Mouse (Mus musculus) frontal cortex, postnatal 36 days (tissue): ENCODE results near the gene Snapc1.

Source experiments
- DNase-seq, 2 experiments: peaks; one replicate each; pipeline ENCODE4 v3.0.0; 2022; ENCODE audit warnings: low spot score in 2 of 2

The Snapc1 gene

DNA sequence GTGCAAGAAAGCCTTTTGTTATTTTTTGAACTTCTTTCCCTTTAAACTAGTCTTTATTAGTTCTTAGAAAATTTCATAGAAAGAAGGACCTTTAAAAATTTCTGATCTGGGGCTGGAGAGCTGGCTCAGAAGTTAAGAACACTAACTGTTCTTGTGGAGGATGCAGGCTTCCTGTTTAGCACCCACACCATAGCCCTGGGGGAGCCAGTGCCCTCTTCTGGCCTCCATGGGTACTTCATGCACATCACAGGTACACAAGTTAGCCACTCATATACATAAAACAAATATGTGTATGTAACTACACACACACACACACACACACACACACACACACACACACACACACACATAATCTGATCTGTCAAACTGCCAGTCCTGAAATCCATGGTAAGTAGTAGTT is 25.3 kb downstream of the Snapc1 start:
- DNase-seq: no peak

DNA sequence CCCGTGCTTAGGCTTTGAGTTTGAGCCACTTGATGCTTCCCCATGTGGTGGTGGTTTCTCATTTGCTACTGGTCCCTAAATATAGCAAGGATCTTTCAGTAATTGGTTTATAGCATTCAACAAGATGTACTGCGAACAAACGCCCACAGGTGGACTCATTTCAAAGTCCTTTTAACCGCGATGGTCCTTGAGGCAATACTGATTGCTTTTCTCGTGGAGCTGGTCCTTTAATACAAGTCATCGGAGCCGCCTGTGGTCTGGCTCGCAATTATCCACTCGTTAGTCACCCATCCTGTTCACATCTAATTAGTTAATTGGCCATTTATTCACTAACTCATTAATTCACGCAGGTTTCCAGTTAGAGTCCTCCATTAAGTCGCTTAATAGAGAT is 32.6 kb downstream of the Snapc1 start:
- no peak for DNase-seq

DNA sequence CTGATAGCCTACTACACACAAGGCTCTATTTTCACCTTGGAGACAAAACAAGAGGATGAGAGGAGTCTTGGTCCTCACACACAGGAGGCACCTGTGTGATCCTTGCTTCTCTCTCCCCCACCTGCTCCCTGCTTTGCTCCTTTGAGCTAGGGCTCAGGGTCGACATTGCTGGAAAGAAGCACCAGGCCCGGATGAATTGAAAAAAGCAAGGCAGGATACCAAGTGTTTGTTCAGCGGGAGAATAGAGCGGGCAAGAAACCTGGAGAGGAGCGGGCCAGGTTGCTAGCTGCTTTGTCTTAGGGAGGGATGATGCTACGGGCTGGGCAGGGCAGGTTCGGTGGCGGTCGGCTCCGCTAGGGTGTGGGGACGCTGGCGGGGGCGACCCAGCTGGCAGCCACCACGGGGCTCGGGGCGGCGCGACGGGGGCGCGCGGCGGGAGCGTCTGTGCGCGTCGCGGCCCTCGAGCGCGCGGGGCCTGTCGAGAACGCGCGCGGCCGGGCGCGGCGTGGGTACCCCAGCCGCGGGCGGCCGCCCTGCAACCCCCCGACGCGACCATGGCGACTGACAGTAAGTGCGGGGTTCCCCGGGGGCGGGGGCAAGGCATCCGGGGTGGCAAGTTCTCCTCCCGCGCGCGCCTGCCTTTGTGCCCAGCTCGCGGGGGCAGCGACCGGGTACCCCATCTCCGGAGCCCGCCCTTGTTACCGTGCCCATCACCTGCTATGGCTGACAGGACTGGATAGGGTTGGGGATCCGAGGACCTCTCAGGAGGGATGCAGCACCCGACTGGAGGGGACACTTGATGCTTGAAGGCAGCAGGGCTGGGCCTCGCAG is 33.2 kb downstream of the Snapc1 start, which contains the start of gene Syt16:
Gene Syt16, plus strand, starts transcription at position 365 of the 831 bp plus-strand sequence.
- peak; percentile 53 to 66 for DNase-seq

- DNase-seq: no peak
Observed at GRCm38 (mm10) chr12:73998128-73998456, 33.8 kb downstream of the Snapc1 start.

GRCm38 (mm10) chr12:74002449-74002848 is 38.2 kb downstream of the Snapc1 start:
- DNase-seq: no peak

GRCm38 (mm10) chr12:74009448-74009911 is 45.2 kb downstream of the Snapc1 start:
- peak; percentile 68 to 70 for DNase-seq

- DNase-seq: peak; percentile 84 to 88
Observed at GRCm38 (mm10) chr12:74013739-74014138, 49.5 kb downstream of the Snapc1 start.

DNA sequence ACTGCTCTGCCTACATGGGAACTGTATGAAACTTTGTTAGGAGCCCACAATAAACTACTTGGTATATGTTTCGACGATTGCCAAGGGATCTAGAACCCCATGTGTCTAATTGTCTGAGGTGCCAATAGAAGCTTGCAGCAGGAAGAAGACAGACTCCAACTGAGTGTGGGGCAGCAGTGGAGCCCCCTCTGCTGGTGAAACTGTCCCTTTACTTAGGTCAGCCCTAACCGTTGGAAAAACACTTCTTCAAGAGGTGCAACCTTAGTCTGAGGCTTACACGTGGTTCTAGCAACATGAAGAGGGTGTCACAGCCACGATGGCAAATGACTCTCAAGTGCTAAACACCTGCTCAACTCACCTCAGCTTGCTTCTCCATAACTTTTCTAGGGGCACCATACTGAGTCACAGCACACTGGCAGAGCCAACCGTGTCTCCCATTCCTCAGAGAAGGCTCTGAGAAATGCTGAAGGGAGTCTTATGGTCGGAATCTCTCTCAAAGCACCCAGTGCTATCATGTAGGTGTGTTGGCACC is 50.5 kb downstream of the Snapc1 start:
- DNase-seq: no peak

DNA sequence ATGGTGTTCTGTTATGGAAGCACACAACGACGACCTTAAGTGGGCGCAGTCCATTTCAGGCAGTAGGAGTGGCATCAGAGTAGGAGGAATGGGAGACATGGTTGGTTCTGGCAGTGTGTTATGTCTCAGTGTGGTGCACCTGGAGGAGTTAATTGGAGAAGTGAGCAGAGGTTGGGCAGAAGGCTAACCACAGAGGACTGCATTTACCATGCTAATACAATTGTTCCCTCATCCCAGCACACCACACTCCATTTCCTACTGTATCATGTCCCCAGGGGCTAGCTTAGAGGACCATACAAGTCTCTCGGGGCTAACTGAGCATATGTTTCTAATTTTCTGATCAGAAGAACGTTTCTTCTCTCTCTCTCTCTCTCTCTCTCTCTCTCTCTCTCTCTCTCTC is 51.2 kb downstream of the Snapc1 start:
- no peak for DNase-seq

- DNase-seq: no peak
Observed at GRCm38 (mm10) chr12:74023260-74023659, 59.0 kb downstream of the Snapc1 start.

DNA sequence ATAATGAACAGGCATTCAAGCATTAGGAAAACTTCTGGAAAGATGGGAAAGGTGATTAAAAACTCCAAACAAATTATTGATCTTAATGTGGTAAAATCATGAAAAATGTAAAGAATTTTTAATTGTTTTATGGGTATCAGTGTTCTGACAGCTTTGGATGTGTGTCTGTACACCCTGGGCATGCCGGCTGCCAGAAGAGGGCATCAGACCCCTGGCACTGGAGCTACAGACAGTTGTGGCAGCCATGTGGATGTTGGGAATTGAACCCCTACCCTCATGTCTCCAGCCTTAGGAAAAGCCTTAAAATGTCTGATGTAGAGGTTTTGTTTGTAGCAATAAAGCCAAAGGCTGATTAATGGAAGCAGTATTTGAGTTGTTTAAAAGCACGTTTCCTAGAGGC is 60.6 kb downstream of the Snapc1 start:
- DNase-seq: no peak
